Mouse (Mus musculus) G1E-ER4 (cell line): ENCODE results near the gene Dnajb13. TPM values are rescaled to one million over a fixed set of nuclear protein-coding genes. Genes with fewer than 3 reads are reported as not detected.

Experiments used
- GATA1 ChIP-seq: IDR thresholded peaks from one replicate; pipeline ENCODE4 v1.8.0; 2012; ENCODE audit warnings: low read length, inconsistent platforms
- polyA plus RNA-seq: library from polyadenylated mRNA; stranded (reverse); fragments of >175 nt; gene quantifications from 2 replicates; pipeline ENCODE4 v1.2.3, GENCODE M21; 2012

Gene Dnajb13
- polyA plus RNA-seq, 1 experiment: not detected

DNA sequence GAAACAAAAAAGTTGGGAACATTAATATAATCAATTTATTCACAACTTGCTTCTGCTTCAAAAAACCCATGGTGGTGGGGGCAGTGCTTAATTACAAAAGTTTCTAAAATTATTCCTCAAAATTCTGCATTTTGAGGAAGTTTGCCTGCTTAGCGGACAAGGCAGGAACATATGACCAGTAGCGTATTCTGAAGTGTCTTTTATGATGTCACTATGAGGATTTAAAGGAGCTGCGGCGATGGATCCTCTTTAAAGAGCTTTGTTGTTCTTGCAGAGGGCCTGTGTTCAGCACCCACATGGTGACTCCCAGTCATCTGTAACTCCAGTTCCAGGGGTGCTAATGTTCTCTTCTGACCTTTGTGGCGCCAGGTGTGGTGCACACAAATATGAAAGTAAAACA, 16.0 kb upstream of the Dnajb13 start:
- TF ChIP-seq GATA1: no peak

DNA sequence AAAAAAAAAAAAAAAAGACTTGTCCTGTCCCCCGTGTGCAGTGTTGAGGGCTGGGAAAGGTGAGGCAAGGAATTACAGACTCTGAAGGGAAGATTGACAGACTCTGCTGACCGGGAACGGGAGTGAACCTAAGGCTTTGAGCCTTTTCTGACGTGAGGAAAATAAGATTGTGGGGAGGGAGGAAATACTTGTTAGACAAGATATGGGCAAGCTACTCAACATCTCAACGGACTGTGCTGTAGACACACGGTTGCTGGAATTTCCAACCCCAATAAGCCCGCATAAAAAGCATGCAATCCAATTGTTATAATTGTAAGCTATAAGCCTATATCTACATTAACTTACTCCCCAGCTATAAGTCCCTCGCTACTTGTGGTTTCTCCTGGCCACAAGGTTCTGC, 9.9 kb upstream of the Dnajb13 start:
- no peak for TF ChIP-seq GATA1

DNA sequence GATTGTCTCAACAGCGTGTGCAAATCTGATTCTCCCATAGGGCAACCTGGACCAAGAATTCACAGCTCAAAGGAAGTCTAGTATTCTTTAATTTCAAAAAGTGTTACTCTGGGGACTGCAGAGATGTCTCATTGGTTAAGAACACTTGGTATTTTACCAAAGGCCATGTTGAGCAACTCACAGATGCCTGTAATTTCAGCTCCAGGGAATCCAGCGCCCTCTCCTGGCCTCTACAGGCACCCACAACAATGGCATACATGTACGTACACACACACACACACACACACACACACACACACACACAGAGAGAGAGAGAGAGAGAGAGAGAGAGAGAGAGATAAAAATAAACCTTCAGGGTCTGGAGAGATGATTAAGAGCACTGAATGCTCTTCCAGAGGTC, 7.5 kb upstream of the Dnajb13 start:
- TF ChIP-seq GATA1: no peak

DNA sequence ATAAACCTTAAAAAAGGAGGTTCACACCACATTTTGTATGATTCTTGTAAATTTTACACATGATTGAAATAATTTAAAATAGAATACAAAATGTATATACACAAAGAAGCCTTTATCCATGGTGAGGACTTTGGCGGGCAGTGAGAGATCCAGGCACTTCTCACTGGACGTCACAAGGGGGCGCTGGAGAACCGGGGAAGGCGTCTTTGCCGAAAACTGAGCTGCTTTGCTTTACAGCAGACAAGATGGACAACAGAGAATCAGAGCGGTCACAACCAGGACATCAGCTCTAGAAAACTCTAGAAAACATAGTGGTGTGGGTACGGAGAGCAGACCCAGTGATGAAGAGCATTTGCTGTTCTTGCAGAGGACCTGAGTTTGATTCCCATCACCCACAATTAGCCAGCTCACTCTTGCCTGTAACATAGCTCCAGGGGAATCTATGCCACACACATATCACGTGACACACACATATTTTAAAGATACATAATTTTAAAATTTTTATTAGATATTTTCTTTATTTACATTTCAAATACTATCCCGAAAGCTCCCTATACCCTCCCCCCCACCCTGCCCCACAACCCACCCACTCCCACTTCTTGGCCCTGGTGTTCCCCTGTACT, 6.0 kb upstream of the Dnajb13 start:
- TF ChIP-seq GATA1: no peak

DNA sequence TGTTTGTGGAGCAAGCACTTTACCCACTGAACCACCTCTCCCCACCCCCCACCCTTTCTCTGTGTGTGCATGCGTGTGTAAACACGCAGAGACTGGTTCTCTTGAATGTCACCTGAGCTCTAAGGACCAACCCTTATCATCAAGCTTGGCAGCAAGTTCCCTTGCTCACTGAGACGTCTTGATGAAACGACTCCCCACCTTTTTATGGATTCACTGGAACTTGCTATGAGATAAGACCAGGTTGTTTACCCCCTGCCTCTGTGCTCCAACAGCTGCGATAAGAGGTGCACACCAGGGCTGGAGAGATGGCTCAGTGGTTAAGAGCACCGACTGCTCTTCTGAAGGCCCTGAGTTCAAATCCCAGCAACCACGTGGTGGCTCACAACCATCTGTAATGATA, 5.4 kb upstream of the Dnajb13 start:
- TF ChIP-seq GATA1: no peak

DNA sequence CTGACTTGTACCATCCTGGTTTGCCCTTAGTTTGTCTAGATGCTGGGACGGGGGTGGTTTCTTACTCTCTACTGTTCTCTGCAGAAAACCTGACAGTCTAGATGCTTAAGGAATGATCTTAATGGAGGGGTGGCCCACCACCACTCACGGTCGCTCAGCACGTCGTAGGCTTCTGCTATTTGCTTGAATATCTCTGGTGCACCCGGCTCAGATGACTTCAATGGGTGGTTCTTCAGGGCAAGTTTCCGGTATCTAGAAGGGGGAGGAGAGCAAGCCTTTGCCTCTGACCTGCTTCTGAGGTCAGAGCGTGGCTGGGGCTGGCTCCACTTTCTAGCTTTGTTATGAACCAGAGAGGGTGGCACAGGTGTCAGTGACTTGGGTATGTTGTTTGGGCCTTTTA, 3.2 kb downstream of the Dnajb13 start:
- TF ChIP-seq GATA1: no peak

DNA sequence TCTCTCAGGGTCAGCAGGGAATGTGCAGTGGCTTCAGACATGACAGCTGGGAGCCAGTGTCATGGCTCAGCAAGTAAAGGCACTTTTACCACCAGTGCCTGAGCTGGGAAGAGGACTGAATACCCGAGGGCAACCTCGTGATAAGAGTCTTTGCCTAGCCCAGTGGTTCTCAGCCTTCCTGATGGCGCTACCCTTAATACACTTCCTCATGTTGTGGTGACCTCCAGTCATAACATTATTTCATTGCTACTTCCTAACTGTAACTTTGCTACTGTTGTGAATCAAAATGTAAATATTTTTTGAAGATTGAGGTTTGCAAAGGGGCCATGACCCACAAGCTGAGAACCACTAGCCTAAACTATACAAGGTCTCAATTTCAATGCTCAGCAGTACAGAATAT, 6.1 kb downstream of the Dnajb13 start:
- no peak for TF ChIP-seq GATA1

DNA sequence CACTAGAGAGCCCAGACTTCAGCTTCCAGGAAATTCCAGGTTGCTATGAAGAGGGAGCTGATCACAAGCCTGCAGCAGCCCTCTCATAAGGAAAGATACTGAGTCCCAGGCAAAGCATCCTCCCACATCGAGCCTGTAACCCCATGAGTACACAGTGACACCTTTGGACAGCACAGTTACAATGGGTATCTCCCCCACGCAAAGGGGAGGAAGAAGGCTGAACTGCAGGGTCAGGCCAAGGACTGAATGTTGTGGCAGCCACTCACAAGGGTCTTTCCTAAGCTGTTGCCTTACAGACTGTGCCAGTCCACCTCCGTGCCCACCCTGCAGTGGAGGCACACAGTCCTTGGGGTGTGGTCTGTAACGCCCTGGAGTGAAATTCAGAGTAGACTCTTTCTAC, 8.3 kb downstream of the Dnajb13 start:
- no peak for TF ChIP-seq GATA1

DNA sequence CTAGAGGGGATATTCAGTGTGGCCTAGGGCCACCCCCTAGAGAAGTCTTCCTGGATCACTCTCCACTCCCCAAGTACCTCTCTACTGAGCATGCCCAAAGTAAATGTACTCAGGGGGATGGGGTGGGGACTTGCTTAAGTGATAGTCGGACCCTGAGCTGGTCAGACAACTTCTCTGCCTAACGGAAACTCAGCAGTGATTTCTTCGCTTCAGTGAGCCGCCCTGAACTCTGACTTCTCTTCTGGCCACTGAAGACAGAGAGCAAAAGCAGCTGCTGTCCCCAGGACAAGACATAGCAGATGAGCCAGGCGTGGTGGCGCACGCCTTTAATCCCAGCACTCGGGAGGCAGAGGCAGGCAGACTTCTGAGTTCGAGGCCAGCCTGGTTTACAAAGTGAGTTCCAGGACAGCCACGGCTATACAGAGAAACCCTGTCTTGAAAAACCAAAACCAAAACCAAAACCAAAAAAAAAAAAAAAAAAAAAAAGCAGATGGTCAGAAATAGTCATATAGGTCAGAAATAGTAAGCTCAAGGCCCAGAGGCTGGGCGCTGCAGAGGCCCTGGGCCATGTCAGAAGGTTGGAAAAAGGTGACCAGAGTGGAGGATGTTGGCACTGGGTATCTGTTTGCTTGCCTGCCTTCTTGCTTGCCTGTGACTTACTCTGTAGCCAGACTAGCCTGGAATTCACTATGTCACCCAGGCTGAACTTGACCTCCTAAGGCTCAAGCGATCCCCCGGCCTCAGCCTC, 9.8 kb downstream of the Dnajb13 start:
- no peak for TF ChIP-seq GATA1

DNA sequence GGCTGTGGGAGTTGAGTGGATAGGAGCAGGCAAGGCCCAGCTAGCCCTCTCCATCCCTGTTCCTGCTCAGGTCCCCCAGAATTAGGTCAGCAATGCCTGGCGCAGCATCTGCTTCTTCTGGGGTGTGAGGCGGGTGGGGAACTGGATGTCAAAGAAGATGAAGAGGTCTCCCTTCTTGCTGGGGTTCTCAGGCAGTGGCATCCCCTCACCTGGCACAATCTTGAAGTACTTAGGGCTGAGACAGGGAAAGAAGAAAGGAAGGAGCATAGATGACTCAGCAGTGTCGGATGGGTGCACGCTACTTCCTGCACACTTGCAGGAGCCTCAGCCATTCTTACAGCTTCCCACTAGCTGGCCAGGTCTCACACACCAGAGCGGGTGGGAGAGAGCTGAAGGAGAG, 11.7 kb downstream of the Dnajb13 start:
- TF ChIP-seq GATA1: no peak

DNA sequence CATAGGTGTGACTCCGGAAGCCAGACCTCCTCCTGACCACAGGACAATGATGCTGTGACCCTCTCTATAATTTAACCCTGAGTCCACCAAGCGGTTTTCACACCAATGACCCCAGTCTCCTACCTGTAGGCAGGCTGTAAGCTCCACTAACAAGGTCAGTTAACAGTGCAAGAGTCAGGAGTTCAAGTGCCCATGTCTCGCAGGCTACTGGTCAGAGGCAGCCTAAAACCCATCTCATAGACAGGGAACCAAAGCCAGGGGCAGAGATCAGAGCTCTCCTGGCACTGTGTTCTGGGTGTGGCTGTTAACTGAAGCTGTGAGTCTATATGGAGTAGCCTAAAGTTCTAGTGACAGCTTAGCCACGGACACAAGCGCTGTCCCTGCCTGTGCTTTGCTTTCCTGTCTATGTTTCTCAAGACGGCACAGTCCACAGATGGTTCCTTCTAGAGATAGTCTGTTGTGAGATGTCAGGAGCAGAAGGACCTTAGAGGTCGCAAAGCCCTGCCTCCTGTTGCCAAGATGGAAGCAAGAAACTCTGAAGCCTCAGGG, 12.3 kb downstream of the Dnajb13 start:
- TF ChIP-seq GATA1: no peak

DNA sequence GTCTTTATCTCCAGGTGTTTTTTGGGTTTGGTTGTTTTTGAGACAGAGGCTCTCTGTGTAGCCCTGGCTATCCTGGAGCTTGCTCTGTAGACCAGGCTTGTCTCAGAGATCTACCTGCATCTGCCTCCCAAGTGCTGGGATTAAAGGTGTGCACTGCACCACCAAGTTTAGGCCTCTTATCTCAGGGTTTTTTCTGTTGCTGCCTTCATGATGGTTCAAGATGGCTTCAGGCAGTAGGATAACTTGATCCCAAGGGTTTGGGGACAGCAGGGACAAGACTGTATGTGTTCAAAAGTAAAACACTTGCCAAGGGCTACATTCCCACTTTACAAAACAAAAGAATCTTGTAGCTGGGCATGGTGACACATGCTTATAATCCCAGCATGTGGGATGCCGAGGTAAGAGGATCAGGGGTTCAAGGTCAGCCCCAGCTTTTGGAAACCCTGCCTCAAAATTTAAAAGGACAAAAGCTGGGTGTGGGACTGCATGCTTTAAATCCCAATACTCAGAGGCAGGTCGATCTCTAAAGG, 12.9 kb downstream of the Dnajb13 start:
- TF ChIP-seq GATA1: no peak

DNA sequence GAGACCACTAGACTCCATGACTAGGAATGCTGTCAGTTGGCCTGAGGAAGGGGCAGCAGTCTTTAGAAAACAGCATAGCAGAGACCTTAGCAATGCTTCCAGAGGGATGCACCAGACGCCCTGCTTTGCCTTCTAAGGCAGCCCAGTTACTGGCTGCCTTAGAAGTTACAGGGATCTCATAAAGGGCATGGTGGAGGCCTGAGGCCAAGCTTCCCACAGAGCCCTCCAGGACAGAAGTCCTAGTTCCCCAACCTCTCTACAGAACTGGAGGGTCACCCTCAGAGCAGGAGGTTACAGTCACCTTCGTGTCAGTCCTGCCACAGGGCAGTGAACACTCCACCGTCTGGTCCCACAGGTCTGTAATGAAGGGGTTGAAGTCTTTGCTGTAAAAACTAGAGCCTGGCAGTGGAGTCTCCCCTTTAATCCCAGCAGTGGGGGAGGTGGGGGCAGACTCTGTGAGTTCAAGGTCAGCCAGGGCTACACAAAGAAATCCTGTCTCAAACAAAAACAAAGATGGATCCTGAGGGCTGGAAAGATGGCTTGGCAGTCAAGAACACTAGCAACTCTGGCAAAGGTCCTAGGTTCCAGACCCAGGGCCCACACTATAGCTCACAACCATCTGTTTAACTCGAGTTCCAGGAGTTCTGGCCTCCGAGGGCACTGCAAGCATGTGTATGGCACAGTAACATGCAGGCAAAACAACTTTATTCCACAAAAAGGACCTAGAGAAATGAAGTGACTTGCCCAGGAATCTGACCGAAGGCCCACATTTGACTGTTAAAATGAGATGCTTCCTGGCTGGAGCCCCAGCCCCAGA, 13.5 kb downstream of the Dnajb13 start:
- no peak for TF ChIP-seq GATA1

DNA sequence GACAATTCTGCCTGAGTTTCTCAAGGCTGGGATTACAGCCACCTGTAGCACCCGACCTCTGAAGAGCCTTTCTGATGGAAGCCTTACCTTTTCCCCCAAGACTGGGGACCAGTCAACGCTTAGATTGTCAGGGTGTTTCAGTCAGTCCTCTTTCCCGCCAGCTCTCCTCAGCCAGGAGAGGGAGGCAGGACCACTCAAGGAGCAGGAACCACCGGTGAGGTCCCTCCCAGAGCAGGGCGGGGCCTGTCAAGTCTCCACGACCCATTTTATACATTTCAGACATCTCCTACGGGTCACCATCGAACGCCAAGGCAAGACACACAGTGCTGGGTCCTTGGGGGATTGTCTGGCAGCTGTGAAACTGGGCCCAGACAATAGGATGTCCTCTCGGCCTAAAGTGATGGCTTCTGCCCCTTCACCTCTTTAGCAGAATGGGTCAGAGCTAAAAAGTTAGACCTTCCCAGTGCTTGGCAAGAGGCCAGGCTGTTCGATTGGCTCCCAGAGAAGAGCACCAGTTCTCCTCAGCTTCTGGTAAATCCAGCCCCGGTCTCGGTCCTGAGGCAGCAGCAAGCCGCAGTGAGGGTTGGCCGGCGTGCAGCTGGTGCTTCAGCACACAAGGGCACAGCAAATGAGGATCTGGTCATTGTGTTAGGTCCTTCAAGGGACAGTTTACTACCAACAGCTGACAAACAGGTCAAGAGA, 14.3 kb downstream of the Dnajb13 start:
- no peak for TF ChIP-seq GATA1

DNA sequence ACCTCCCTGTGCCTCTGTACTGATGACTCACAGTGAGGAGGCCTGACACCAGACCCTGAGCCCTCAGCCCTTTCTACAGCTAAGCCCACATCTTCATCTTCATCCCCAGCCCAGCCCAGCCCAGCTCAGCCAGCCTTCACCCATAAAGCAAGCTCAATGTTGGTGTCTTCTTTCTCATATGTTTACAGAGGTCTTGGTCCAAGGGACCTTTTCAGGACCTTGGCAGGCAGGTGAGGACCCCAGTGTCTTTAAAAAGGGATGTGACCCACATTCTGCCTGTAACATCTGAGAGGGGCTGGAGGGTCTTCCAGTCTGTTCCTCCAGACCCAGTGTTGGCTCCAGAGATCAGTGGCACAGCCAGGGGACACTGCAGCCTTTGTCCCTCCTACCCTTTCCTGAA, 15.3 kb downstream of the Dnajb13 start:
- TF ChIP-seq GATA1: no peak
